Mouse (Mus musculus) G1E (cell line): Measurements from ENCODE around the gene Asic2. TPM values are rescaled to one million over a fixed set of nuclear protein-coding genes. Genes with fewer than 3 reads are reported as not detected.

ENCODE experiments used
- ATAC-seq: 2 replicates; pipeline ENCODE4 v1.8.0; 2016; ENCODE audit warnings: mild to moderate bottlenecking; ENCODE audit not compliant: insufficient number of reproducible peaks, poor library complexity, low FRiP score, severe bottlenecking; ENCODE audit errors: extremely low read depth
- DNase-seq: peaks from one replicate; pipeline ENCODE4 v3.0.0; 2012; ENCODE audit warnings: low spot score
- H3K27me3 ChIP-seq: 2 replicates; pipeline ENCODE4 v1.6.1; 2012; ENCODE audit warnings: mild to moderate bottlenecking, low read length, inconsistent platforms; ENCODE audit not compliant: insufficient read depth
- H3K36me3 ChIP-seq: replicated peaks from 2 replicates; pipeline ENCODE3; 2012; ENCODE audit warnings: mild to moderate bottlenecking, inconsistent platforms
- H3K4me1 ChIP-seq: 2 replicates; pipeline ENCODE4 v1.6.1; 2012; ENCODE audit warnings: low read depth, low read length, inconsistent platforms, mixed read lengths; ENCODE audit not compliant: insufficient read depth
- H3K4me3 ChIP-seq: 2 replicates; pipeline ENCODE4 v1.5.1; 2012; ENCODE audit warnings: low read depth, mild to moderate bottlenecking, inconsistent platforms, low read length, moderate library complexity, mixed read lengths
- H3K9me3 ChIP-seq: replicated peaks from 2 replicates; pipeline ENCODE4 v1.6.1; 2012; ENCODE audit warnings: inconsistent platforms
- CTCF ChIP-seq: IDR thresholded peaks from 2 replicates; pipeline ENCODE4 v1.5.1; 2012; ENCODE audit warnings: low read depth, low read length, inconsistent platforms, mixed read lengths
- GATA1 ChIP-seq: IDR thresholded peaks from 2 replicates; pipeline ENCODE4 v1.6.1; 2012; ENCODE audit warnings: borderline replicate concordance, low read length, inconsistent platforms, mixed read lengths
- GATA2 ChIP-seq: IDR thresholded peaks from 2 replicates; pipeline ENCODE4 v1.6.1; 2012; ENCODE audit warnings: low read depth, low read length, inconsistent platforms, borderline replicate concordance
- POLR2AphosphoS5 ChIP-seq: IDR thresholded peaks from 2 replicates; pipeline ENCODE4 v1.6.1; 2012; ENCODE audit warnings: low read depth, low read length, inconsistent platforms; ENCODE audit not compliant: insufficient replicate concordance
- TAL1 ChIP-seq: conservative IDR thresholded peaks from 2 replicates; pipeline ENCODE4 v1.6.1; 2012; ENCODE audit warnings: low read depth, low read length, inconsistent platforms, mixed read lengths
- polyA plus RNA-seq: library from polyadenylated mRNA; stranded (reverse); fragments of >175 nt; gene quantifications from 2 replicates; pipeline ENCODE4 v1.2.3, GENCODE M21; 2012
- total RNA-seq, 2 experiments: library from RNA; stranded (forward) in 1 of 2; stranded (reverse) in 1 of 2; fragments of 200-1000 nt in 1 of 2; fragments of >200 nt in 1 of 2; fragmentation: Nextera tagmentation in 1 of 2; gene quantifications; 2 replicates each; pipeline ENCODE4 v1.2.3; 2014 to 2017

Asic2 gene
- total and polyA plus RNA-seq, 3 experiments = 0.16 TPM; not detected in 2

- Histone ChIP-seq H3K9me3 (peaks cover 60% of the 10 kb centered on the region), H3K4me3 (no peak overlapping the region), H3K4me1 (no peaks in the 10 kb centered on the region), H3K36me3 (no peaks in the 10 kb centered on the region), H3K27me3 (no peaks in the 10 kb centered on the region)
- TF ChIP-seq POLR2AphosphoS5 = no peak
- no peak for TF ChIP-seq GATA2
- TF ChIP-seq GATA1 = no peak
- no peak for TF ChIP-seq CTCF
- TF ChIP-seq TAL1 = no peak
- DNase-seq (no peak), ATAC-seq (no peak)
Observed at GRCm38 (mm10) chr11:81996172-81996841, 28.1 kb upstream of the Asic2 start.

DNA sequence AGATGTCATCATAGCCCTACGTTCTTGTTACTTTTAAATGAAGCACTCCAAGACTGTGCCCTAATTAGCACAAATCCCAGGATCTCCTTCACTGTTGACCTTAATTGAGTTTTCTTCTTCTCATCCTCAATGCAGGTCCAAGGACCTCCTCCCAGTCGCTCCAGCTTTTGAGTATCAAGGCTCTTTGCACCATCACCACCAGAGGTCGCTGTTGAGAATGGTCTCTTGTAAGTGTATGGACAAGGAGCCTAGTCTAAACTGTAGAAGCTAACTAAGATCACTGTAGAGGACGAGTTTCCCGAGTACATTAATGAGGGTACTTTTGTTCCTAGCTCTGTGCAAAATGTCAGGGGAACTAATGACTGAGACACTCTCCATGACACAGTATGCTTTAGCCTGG, 14.9 kb upstream of the Asic2 start:
- TF ChIP-seq POLR2AphosphoS5 (no peak), GATA2 (no peak), CTCF (no peak), GATA1 (no peak), TAL1 (no peak)
- Histone ChIP-seq H3K27me3 (no peaks in the 10 kb centered on the region), H3K36me3 (no peaks in the 10 kb centered on the region), H3K4me1 (no peaks in the 10 kb centered on the region), H3K9me3 (peaks cover 73% of the 10 kb centered on the region), H3K4me3 (no peak overlapping the region)
- ATAC-seq (no peak), DNase-seq (no peak)

DNA sequence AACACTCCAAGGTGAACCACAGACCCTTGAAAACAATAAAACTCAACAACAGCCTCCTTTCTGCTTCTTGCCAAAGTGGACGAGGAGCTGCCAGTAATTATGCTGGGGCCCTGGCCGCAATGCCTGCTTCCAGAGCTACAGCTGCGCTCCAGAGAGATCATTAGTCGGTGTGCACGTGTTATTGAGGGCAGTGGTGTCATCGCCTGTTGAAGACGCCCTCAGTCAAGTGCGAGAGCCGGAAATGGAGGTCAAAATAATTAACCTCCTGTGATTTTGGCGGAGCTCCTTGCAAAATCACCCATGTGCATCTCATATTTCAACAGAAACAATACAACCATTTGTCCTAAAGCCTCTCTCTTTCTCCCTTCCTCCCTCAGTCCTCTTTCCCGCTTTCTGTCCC, 13.9 kb upstream of the Asic2 start:
- Histone ChIP-seq H3K36me3 (no peaks in the 10 kb centered on the region), H3K4me3 (no peak overlapping the region), H3K4me1 (no peaks in the 10 kb centered on the region), H3K27me3 (no peaks in the 10 kb centered on the region), H3K9me3 (peaks cover 72% of the 10 kb centered on the region)
- ATAC-seq (no peak), DNase-seq (no peak)
- TF ChIP-seq GATA1 = no peak
- TF ChIP-seq CTCF = no peak
- no peak for TF ChIP-seq POLR2AphosphoS5
- no peak for TF ChIP-seq TAL1
- TF ChIP-seq GATA2 = no peak

- DNase-seq (no peak), ATAC-seq (no peak)
- Histone ChIP-seq H3K9me3 (peaks cover 68% of the 10 kb centered on the region), H3K27me3 (no peaks in the 10 kb centered on the region), H3K4me3 (no peak overlapping the region), H3K36me3 (no peaks in the 10 kb centered on the region), H3K4me1 (no peaks in the 10 kb centered on the region)
- TF ChIP-seq GATA2 (no peak), TAL1 (no peak), GATA1 (no peak), POLR2AphosphoS5 (no peak), CTCF (no peak)
Observed at GRCm38 (mm10) chr11:81974577-81974976, 6.3 kb upstream of the Asic2 start.

DNA sequence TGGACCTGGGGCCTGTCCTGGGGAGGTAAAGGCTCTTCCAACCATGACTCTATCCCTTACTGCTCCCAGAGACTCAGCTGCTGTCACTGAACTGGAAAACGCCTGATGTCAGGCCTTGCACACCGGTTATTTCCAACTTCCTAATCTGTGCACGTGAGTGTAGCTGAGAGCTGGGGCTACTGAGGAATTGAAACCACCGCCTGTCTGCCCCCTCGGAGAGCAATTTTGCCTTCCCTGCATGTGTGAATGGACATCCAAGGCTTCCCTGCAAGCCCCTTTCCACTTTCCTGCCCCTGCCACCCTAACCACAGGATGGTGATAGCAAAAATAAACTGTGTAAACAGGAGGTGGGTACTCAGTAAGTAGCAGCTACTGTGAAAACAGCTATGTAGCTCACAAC, 5.4 kb upstream of the Asic2 start:
- H3K4me3 ChIP-seq = no peak overlapping the region
- no peaks in the 10 kb centered on the region for H3K4me1 ChIP-seq
- no peaks in the 10 kb centered on the region for H3K36me3 ChIP-seq
- H3K9me3 ChIP-seq = peaks cover 70% of the 10 kb centered on the region
- DNase-seq (no peak), ATAC-seq (no peak)
- TF ChIP-seq GATA1 (no peak), CTCF (no peak), GATA2 (no peak)
- no peaks in the 10 kb centered on the region for H3K27me3 ChIP-seq

- no peaks in the 10 kb centered on the region for H3K36me3 ChIP-seq
- DNase-seq (no peak), ATAC-seq (no peak)
- no peak overlapping the region for H3K4me3 ChIP-seq
- no peaks in the 10 kb centered on the region for H3K27me3 ChIP-seq
- TF ChIP-seq GATA1 (no peak), GATA2 (no peak), CTCF (no peak), POLR2AphosphoS5 (no peak)
- H3K4me1 ChIP-seq = no peaks in the 10 kb centered on the region
- peaks cover 72% of the 10 kb centered on the region for H3K9me3 ChIP-seq
Observed at GRCm38 (mm10) chr11:81972044-81972443, 3.8 kb upstream of the Asic2 start.
